Mouse (Mus musculus) lung, adult 2 months (tissue): ENCODE data around the gene Mocs1. TPM values are rescaled to one million over a fixed set of nuclear protein-coding genes. Genes with fewer than 3 reads are reported as not detected.
"Not testable (repeated sequence)": the region's sequence is repeated elsewhere in the genome, so short reads cannot be mapped to it uniquely, and the experiment has no call there.

Experiments
- DNase-seq: peaks from one replicate; pipeline ENCODE4 v3.0.0; 2022
- H3K4me1 ChIP-seq: fragments of 200-500 bp; 2 replicates; pipeline ENCODE4 v1.6.1; 2011; ENCODE audit warnings: low read length; ENCODE audit not compliant: control insufficient read depth, insufficient read depth
- H3K4me3 ChIP-seq: fragments of 200-500 bp; replicated peaks from 2 replicates; pipeline ENCODE3; 2011; ENCODE audit warnings: low read depth, mild to moderate bottlenecking, control low read depth, low read length; ENCODE audit errors: extremely low read depth
- CTCF ChIP-seq: fragments of 200-500 bp; IDR thresholded peaks from 2 replicates; pipeline ENCODE4 v1.5.1; 2011; ENCODE audit warnings: mild to moderate bottlenecking, low read length, control low read depth; ENCODE audit not compliant: insufficient read depth
- POLR2A ChIP-seq: fragments of 200-500 bp; IDR thresholded peaks from 2 replicates; pipeline ENCODE4 v1.6.1; 2011; ENCODE audit warnings: low read depth, mild to moderate bottlenecking, control low read depth, low read length, borderline replicate concordance; ENCODE audit errors: extremely low read depth
- WGBS: fragments of 180-500 bp; shearing (Covaris S2); methylation state at CpG from one replicate; pipeline ENCODE4 v1.1.7; 2018; 5-methylcytosine and 5-hydroxymethylcytosine counted together
- polyA plus RNA-seq: library from polyadenylated mRNA; depleted of rRNA; stranded (reverse); fragments of >200 nt; gene quantifications from 2 replicates; pipeline ENCODE4 v1.2.3, GENCODE M21; 2012

The Mocs1 gene
- polyA plus RNA-seq, 1 experiment, result 39.7 TPM

GRCm38 (mm10) chr17:49429471-49430129, 1.4 kb downstream of the Mocs1 start:
- no peak for TF ChIP-seq POLR2A
- no peak for TF ChIP-seq CTCF
- peak overlapping the region; percentile 44 for H3K4me3 ChIP-seq

GRCm38 (mm10) chr17:49430136-49430535, 2.0 kb downstream of the Mocs1 start:
- Histone ChIP-seq H3K4me1 (peaks cover 18% of the 10 kb centered on the region), H3K4me3 (peak overlapping the region; percentile 35)
- 41% methylated on average over 6 of the region's 6 CpGs for whole genome bisulfite sequencing
- DNase-seq, result no peak
- no peak for TF ChIP-seq CTCF
- TF ChIP-seq POLR2A, result no peak

More at GRCm38 (mm10) chr17:49429471-49430129, 1.4 kb downstream of the Mocs1 start:
- peak; percentile 38 for DNase-seq
- H3K4me1 ChIP-seq, result peaks cover 18% of the 10 kb centered on the region
- 54% methylated on average over 6 of the region's 6 CpGs for WGBS

GRCm38 (mm10) chr17:49431176-49431575, 3.0 kb downstream of the Mocs1 start:
- Histone ChIP-seq H3K4me3 (no peak overlapping the region), H3K4me1 (peaks cover 18% of the 10 kb centered on the region)
- WGBS, result 89% methylated on average over 6 of the region's 6 CpGs
- no peak for DNase-seq
- no peak for TF ChIP-seq POLR2A
- TF ChIP-seq CTCF, result no peak

- TF ChIP-seq POLR2A (no peak), CTCF (no peak)
- H3K4me3 ChIP-seq, result no peak overlapping the region
- peaks cover 18% of the 10 kb centered on the region for H3K4me1 ChIP-seq
- 32% methylated on average over 4 of the region's 4 CpGs for WGBS
- DNase-seq, result peak; percentile 62
Observed at GRCm38 (mm10) chr17:49432071-49432711, 4.0 kb downstream of the Mocs1 start.

- TF ChIP-seq POLR2A, result no peak
- no peak for TF ChIP-seq CTCF
- 95% methylated on average over 6 of the region's 6 CpGs for WGBS
- H3K4me3 ChIP-seq, result no peak overlapping the region
- H3K4me1 ChIP-seq, result peaks cover 18% of the 10 kb centered on the region
- DNase-seq, result no peak
Observed at GRCm38 (mm10) chr17:49433071-49433470, 4.9 kb downstream of the Mocs1 start.

GRCm38 (mm10) chr17:49434236-49434635, 6.1 kb downstream of the Mocs1 start:
- 79% methylated on average over 6 of the region's 6 CpGs for WGBS
- H3K4me1 ChIP-seq, result peaks cover 18% of the 10 kb centered on the region
- H3K4me3 ChIP-seq, result no peak overlapping the region
- DNase-seq, result peak; percentile 2
- TF ChIP-seq CTCF, result no peak
- TF ChIP-seq POLR2A, result no peak

GRCm38 (mm10) chr17:49435081-49435480, 6.9 kb downstream of the Mocs1 start:
- Histone ChIP-seq H3K4me1 (peaks cover 11% of the 10 kb centered on the region), H3K4me3 (no peak overlapping the region)
- TF ChIP-seq POLR2A (no peak), CTCF (no peak)
- WGBS, result 82% methylated on average over 10 of the region's 10 CpGs
- peak; percentile 3 for DNase-seq

- 77% methylated on average over 6 of the region's 6 CpGs for WGBS
- no peak for TF ChIP-seq CTCF
- TF ChIP-seq POLR2A, result no peak
- peaks cover 10% of the 10 kb centered on the region for H3K4me1 ChIP-seq
- no peak overlapping the region for H3K4me3 ChIP-seq
- DNase-seq, result peak; percentile 1
Observed at GRCm38 (mm10) chr17:49436631-49437030, 8.5 kb downstream of the Mocs1 start.

GRCm38 (mm10) chr17:49437306-49437705, 9.1 kb downstream of the Mocs1 start:
- H3K4me3 ChIP-seq, H3K4me1 ChIP-seq: not testable (repeated sequence)
- DNase-seq, result peak; percentile 1
